Mouse (Mus musculus) common myeloid progenitor, adult 5-6 weeks (primary cell): ENCODE measurements at regions not wholly inside any gene's neighbourhood (a gene's known extent, or its start where the extent isn't known, plus 50 kb on each side); places are given as distances from the start of the nearest gene placed in this dataset.
A peak's percentile ranks its signal among the peaks of the same experiment; 100 is the strongest.

Experiments used
- ATAC-seq: replicated peaks from 2 replicates; pipeline ENCODE4 v1.8.0; 2016; ENCODE audit warnings: low read depth, mild to moderate bottlenecking, moderate TSS enrichment, inconsistent platforms; ENCODE audit not compliant: poor library complexity, severe bottlenecking

DNA sequence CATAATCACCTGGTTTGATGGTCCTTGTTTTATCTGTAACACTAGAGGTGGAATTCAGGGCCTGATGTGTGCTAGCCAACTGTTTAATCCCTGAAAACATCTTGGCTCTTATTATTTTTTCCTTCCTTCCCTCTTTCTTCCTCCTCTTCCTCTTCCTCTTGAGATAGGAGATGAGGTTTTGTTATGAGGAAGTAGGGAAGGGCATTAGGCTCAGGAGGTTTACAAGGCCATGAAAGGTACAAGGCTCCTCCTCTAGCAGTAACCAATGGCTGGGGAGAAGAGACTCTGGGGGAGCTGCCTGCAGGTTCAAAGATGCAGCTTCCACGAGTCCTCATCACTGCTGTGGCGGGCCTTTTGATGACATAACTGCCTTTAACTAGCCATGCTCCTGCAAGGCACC, 98.6 kb upstream of the Chd2 start:
- ATAC-seq: 0 out of 2 replicates have a peak, but pooled peaks have one; percentile 45

- no peak for ATAC-seq
Observed at GRCm38 (mm10) chr7:73637810-73638125, 96.1 kb upstream of the Chd2 start.

- no peak for ATAC-seq
Observed at GRCm38 (mm10) chr7:73637101-73637809, 95.6 kb upstream of the Chd2 start.

DNA sequence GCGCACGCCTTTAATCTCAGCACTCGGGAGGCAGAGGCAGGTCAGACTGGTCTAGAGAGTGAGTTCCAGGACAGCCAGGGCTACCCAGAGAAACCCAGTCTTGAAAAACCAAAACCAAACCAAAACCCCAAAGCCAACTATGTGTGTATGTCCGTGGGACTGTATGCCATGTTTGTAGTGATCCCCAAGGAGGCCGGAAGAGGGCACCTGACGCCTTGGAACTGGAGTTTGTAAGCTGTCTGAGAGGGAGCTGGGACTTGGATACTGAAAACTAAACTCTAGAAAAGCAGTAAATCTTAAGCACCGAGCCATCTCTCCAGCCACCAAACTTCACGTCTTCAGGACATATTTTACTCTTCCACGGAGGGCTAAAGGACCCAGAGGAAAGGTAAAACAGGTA, 93.8 kb upstream of the Chd2 start:
- no peak for ATAC-seq

DNA sequence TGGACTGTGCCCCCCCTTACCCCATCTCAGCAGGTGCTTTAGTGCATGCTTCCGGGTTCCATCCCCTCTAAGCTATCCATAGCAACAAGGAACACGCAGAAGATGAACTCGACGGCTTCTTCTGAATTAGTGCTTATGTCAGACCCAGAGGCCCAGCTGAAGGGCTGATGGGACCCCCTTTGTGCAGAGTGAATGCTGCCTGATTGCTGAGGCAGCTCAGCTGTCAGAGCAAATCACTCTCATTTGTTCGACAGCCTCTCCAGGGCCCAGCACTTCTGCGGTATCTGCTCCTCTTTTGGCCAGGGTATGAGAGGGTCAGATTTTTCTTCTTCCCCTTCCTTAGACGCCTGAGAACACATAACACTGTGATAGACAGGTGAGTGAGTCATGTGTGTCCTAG, 89.2 kb upstream of the Chd2 start:
- ATAC-seq: no peak

DNA sequence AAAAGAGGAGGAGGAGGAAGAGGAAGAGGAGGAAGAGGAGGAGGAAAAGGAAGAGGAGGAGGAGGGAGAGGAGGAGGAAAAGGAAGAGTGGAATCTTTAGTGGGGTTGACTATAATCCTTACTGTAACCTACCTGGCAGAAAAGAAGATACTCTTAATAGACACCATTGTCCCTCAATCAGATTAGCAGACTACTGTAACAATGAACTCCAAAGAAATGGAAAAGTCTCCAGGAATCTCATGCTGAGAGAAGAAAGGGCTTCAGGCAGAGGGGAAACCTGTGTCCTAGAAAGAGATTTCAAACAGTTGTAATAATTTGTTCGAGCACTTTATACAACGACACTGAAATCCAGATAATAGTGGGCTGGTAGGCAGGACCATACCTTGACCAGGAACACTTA, 87.6 kb upstream of the Chd2 start:
- no peak for ATAC-seq

GRCm38 (mm10) chr7:73628071-73628470, 86.4 kb upstream of the Chd2 start:
- peak; percentile 97 for ATAC-seq

- no peak for ATAC-seq
Observed at GRCm38 (mm10) chr7:73626291-73626690, 84.7 kb upstream of the Chd2 start.

DNA sequence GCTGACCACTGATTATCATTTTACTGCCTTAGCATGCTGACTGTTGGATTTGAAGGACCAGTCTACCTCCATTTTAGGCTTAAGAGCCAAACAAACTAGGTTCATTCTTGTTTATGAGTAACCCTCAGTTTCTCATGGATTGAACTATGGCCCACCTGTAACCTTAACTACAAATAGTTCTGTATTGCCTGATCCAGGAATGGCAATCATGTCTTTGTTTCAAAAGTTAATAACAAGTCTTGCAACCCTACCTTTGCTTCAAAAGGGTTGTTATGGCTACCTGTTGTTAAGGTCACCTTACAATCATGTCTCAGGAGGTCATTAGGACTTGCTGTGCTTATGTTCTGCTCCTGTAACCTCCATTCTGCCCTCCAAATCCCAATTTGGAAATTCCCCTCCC, 84.0 kb upstream of the Chd2 start:
- ATAC-seq: no peak

GRCm38 (mm10) chr7:73624992-73625391, 83.4 kb upstream of the Chd2 start:
- no peak for ATAC-seq

- ATAC-seq: no peak
Observed at GRCm38 (mm10) chr7:73624093-73624600, 82.5 kb upstream of the Chd2 start.

GRCm38 (mm10) chr7:73622468-73622867, 80.8 kb upstream of the Chd2 start:
- no peak for ATAC-seq

DNA sequence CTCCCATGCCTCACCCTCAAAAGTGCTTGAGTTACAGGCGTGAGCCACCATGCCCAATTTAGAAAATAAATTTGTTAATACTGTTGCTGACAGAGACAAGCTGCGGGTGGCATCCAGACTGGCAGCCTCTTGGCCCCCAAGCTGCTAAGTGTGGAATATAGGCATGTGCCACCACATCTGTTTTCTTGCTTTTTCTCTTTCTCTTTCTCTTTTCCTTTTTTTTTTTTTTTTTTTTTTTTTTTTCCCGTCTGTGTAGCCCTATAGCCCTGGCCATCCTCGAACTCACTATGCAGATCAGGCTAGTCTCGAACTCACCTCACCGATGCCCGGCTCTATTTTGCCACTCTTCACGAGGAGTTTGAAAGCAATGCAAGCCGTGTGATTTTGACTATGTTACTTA, 78.7 kb upstream of the Chd2 start:
- no peak for ATAC-seq

- no peak for ATAC-seq
Observed at GRCm38 (mm10) chr7:73618758-73619416, 77.3 kb upstream of the Chd2 start.

GRCm38 (mm10) chr7:73617910-73618757, 76.5 kb upstream of the Chd2 start:
- ATAC-seq: peak; percentile 82

DNA sequence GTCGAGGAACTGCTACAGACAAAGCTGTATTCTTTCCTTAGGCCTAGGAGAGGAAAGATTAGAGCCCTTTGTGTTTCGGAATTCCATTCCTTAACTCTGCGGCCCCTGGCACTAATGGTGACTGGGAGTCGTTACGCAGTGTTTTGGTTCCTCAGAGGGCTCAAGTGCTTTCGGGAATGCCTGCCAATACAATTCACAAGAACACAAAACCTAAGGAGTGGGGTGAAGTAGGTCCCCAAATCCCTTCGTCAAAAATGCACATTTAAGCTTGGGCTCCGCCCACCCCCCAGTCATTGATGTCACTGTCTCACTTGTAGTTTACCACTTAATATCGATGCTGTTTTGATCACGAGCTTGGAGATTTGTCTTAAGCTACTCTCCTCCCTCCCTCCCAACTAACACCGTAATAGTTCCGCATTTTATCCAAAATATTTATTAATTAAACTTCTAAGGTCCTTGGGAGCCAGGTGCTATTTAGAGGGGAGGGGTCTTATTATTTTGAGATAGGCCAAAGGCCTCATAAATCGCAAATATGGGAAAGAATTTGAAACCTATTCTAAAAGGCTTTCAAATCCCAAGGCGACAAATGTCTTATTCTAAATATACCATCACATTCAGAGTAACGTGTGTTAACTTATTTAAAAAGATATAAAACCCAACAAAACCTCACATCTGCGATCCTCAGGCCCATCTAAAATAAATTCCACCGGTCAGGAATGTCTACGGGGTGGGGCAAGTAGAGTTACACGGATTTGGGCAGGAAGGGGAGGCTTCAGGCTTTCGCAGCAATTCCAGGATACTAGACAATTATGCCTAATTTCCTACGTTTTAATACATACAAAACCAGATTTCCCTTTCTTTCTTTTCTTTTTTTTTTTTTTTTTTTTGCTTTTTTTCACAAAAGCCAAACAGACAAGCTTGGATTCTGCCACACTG, 75.6 kb upstream of the Chd2 start:
- ATAC-seq: peak; percentile 27

- ATAC-seq: no peak
Observed at GRCm38 (mm10) chr7:73616015-73616414, 74.4 kb upstream of the Chd2 start.

- ATAC-seq: no peak
Observed at GRCm38 (mm10) chr7:73614840-73615555, 73.4 kb upstream of the Chd2 start.

GRCm38 (mm10) chr7:73614341-73614740, 72.7 kb upstream of the Chd2 start:
- no peak for ATAC-seq
